Mouse (Mus musculus) hindbrain, embryonic 13.5 days (tissue): ENCODE data around the gene Dok3. TPM values are rescaled to one million over a fixed set of nuclear protein-coding genes. Genes with fewer than 3 reads are reported as not detected.

Experiments
- ATAC-seq: fragments of 200-750 bp; cut with Nextera tagmentation; 2 replicates; pipeline ENCODE4 v1.8.0; 2017; ENCODE audit warnings: moderate TSS enrichment; ENCODE audit not compliant: low FRiP score
- H3K27ac ChIP-seq: fragments of 300-500 bp; sonication (generic); 2 replicates; pipeline ENCODE4 v1.5.1; 2015; ENCODE audit warnings: inconsistent platforms, mild to moderate bottlenecking, moderate library complexity
- H3K27me3 ChIP-seq: fragments of 300-500 bp; sonication (generic); 2 replicates; pipeline ENCODE4 v1.6.1; 2015; ENCODE audit warnings: mild to moderate bottlenecking, inconsistent platforms
- H3K36me3 ChIP-seq: fragments of 300-500 bp; sonication (generic); 2 replicates; pipeline ENCODE4 v1.6.1; 2015; ENCODE audit warnings: mild to moderate bottlenecking, inconsistent platforms
- H3K4me1 ChIP-seq: fragments of 300-500 bp; sonication (generic); replicated peaks from 2 replicates; pipeline ENCODE4 v1.6.1; 2015; ENCODE audit warnings: inconsistent platforms
- H3K4me2 ChIP-seq: fragments of 300-500 bp; sonication (generic); 2 replicates; pipeline ENCODE4 v1.6.1; 2015; ENCODE audit warnings: inconsistent platforms, mild to moderate bottlenecking, moderate library complexity
- H3K4me3 ChIP-seq: fragments of 300-500 bp; sonication (generic); 2 replicates; pipeline ENCODE4 v1.5.1; 2015; ENCODE audit warnings: mild to moderate bottlenecking, inconsistent platforms
- H3K9ac ChIP-seq: fragments of 300-500 bp; sonication (generic); 2 replicates; pipeline ENCODE4 v1.6.1; 2015; ENCODE audit warnings: mild to moderate bottlenecking, inconsistent platforms
- H3K9me3 ChIP-seq: fragments of 300-500 bp; sonication (generic); 2 replicates; pipeline ENCODE4 v1.6.1; 2016; ENCODE audit warnings: inconsistent platforms
- WGBS: fragments of 180-500 bp; shearing (Covaris S2); methylation state at CpG from one replicate; pipeline ENCODE4 v1.1.7; 2015; 5-methylcytosine and 5-hydroxymethylcytosine counted together
- polyA plus RNA-seq: library from polyadenylated mRNA; unstranded; fragments of >200 nt; fragmentation: Nextera tagmentation; extraction: Ambion mirVana; gene quantifications from 2 replicates; pipeline ENCODE4 v1.2.1, GENCODE M21; 2015

The Dok3 gene
- polyA plus RNA-seq, 1 experiment from 2014 or later, result 4.1 TPM

GRCm38 (mm10) chr13:55498906-55499305 lies 30.2 kb downstream of the Dok3 start:
- no peak overlapping the region for H3K4me2 ChIP-seq
- no peaks in the 10 kb centered on the region for H3K27me3 ChIP-seq
- H3K27ac ChIP-seq, result no peak overlapping the region
- H3K36me3 ChIP-seq, result peaks cover 56% of the 10 kb centered on the region
- H3K9ac ChIP-seq, result no peak overlapping the region
- H3K4me3 ChIP-seq, result no peak overlapping the region
- 49% methylated on average over 11 of the region's 11 CpGs for WGBS
- ATAC-seq, result no peak
- peaks cover 35% of the 10 kb centered on the region for H3K4me1 ChIP-seq
- H3K9me3 ChIP-seq, result no peaks in the 10 kb centered on the region

- no peak overlapping the region for H3K27ac ChIP-seq
- no peak overlapping the region for H3K9ac ChIP-seq
- no peak overlapping the region for H3K4me2 ChIP-seq
- H3K36me3 ChIP-seq, result peaks cover 35% of the 10 kb centered on the region
- no peaks in the 10 kb centered on the region for H3K27me3 ChIP-seq
- no peak for ATAC-seq
- H3K9me3 ChIP-seq, result no peaks in the 10 kb centered on the region
- peaks cover 35% of the 10 kb centered on the region for H3K4me1 ChIP-seq
- WGBS, result 93% methylated on average over 6 of the region's 6 CpGs
- H3K4me3 ChIP-seq, result no peak overlapping the region
Measured at GRCm38 (mm10) chr13:55496661-55497060, 32.4 kb downstream of the Dok3 start.

GRCm38 (mm10) chr13:55495702-55496101 lies 33.4 kb downstream of the Dok3 start:
- H3K36me3 ChIP-seq, result peaks cover 26% of the 10 kb centered on the region
- no peaks in the 10 kb centered on the region for H3K9me3 ChIP-seq
- ATAC-seq, result no peak
- H3K4me3 ChIP-seq, result no peak overlapping the region
- H3K27me3 ChIP-seq, result 0 out of 2 replicates have a peak, but pooled peaks cover 4% of the 10 kb centered on the region
- peaks cover 35% of the 10 kb centered on the region for H3K4me1 ChIP-seq
- 18% methylated on average over 4 of the region's 4 CpGs for WGBS
- no peak overlapping the region for H3K9ac ChIP-seq
- H3K4me2 ChIP-seq, result 0 out of 2 replicates have a peak overlapping the region, but pooled peaks have one; percentile 9
- H3K27ac ChIP-seq, result peak overlapping the region; percentile 58

- Histone ChIP-seq H3K36me3 (peaks cover 20% of the 10 kb centered on the region), H3K4me3 (no peak overlapping the region), H3K4me1 (peaks cover 35% of the 10 kb centered on the region), H3K9ac (peak overlapping the region; percentile 24; the same call in 1 of the 2 replicates), H3K27me3 (0 out of 2 replicates have a peak, but pooled peaks cover 4% of the 10 kb centered on the region), H3K9me3 (no peaks in the 10 kb centered on the region), H3K27ac (no peak overlapping the region), H3K4me2 (no peak overlapping the region)
- 25% methylated on average over 18 of the region's 18 CpGs for WGBS
- peak; percentile 29 for ATAC-seq
Measured at GRCm38 (mm10) chr13:55494883-55495621, 34.0 kb downstream of the Dok3 start.

- Histone ChIP-seq H3K4me3 (no peak overlapping the region), H3K9me3 (no peaks in the 10 kb centered on the region), H3K4me1 (peaks cover 35% of the 10 kb centered on the region), H3K9ac (no peak overlapping the region; the same call in 1 of the 2 replicates), H3K4me2 (no peak overlapping the region), H3K27ac (no peak overlapping the region), H3K27me3 (0 out of 2 replicates have a peak, but pooled peaks cover 4% of the 10 kb centered on the region), H3K36me3 (peaks cover 16% of the 10 kb centered on the region)
- no peak for ATAC-seq
- 28% methylated on average over 2 of the region's 2 CpGs for WGBS
Measured at GRCm38 (mm10) chr13:55494257-55494656, 34.8 kb downstream of the Dok3 start.

- Histone ChIP-seq H3K4me2 (peak within 1 kb of the TSS; percentile 99), H3K27ac (peak within 1 kb of the TSS; percentile 100), H3K9ac (peak within 1 kb of the TSS; percentile 100), H3K4me3 (peak within 1 kb of the TSS; percentile 100), H3K36me3 (peaks cover 9% of the 10 kb centered on the region), H3K4me1 (peaks cover 47% of the 10 kb centered on the region), H3K9me3 (no peaks in the 10 kb centered on the region), H3K27me3 (0 out of 2 replicates have a peak, but pooled peaks cover 4% of the 10 kb centered on the region)
- 2% methylated on average over 42 of the region's 83 CpGs for WGBS
- peak; percentile 78 for ATAC-seq
Measured at GRCm38 (mm10) chr13:55487578-55488498, 41.3 kb downstream of the Dok3 start, which contains the start of gene Dbn1. Dbn1 (minus strand) TSS chr13:55488111.

GRCm38 (mm10) chr13:55486916-55487577 lies 42.0 kb downstream of the Dok3 start:
- Histone ChIP-seq H3K36me3 (peaks cover 17% of the 10 kb centered on the region), H3K4me3 (peak overlapping the region; percentile 100), H3K27me3 (0 out of 2 replicates have a peak, but pooled peaks cover 4% of the 10 kb centered on the region), H3K4me2 (peak overlapping the region; percentile 99), H3K9me3 (no peaks in the 10 kb centered on the region), H3K9ac (peak overlapping the region; percentile 100), H3K27ac (peak overlapping the region; percentile 100), H3K4me1 (peaks cover 55% of the 10 kb centered on the region)
- under 1% methylated on average over 24 of the region's 29 CpGs for WGBS
- ATAC-seq, result peak; percentile 44

- H3K27me3 ChIP-seq, result 0 out of 2 replicates have a peak, but pooled peaks cover 2% of the 10 kb centered on the region
- peak overlapping the region; percentile 100 for H3K27ac ChIP-seq
- no peak for ATAC-seq
- peaks cover 25% of the 10 kb centered on the region for H3K36me3 ChIP-seq
- H3K4me2 ChIP-seq, result peak overlapping the region; percentile 99
- peak overlapping the region; percentile 100 for H3K9ac ChIP-seq
- H3K4me1 ChIP-seq, result peaks cover 59% of the 10 kb centered on the region
- H3K9me3 ChIP-seq, result no peaks in the 10 kb centered on the region
- peak overlapping the region; percentile 100 for H3K4me3 ChIP-seq
- WGBS, result 24% methylated on average over 14 of the region's 14 CpGs
Measured at GRCm38 (mm10) chr13:55486029-55486794, 42.9 kb downstream of the Dok3 start.

- Histone ChIP-seq H3K9me3 (no peaks in the 10 kb centered on the region), H3K4me2 (peak overlapping the region; percentile 99), H3K36me3 (peaks cover 41% of the 10 kb centered on the region), H3K27me3 (no peaks in the 10 kb centered on the region), H3K9ac (peak overlapping the region; percentile 100), H3K4me1 (peaks cover 59% of the 10 kb centered on the region), H3K4me3 (peak overlapping the region; percentile 100), H3K27ac (peak overlapping the region; percentile 100)
- ATAC-seq, result no peak
- WGBS, result 9% methylated on average over 7 of the region's 7 CpGs
Measured at GRCm38 (mm10) chr13:55484520-55485088, 44.5 kb downstream of the Dok3 start.

- ATAC-seq, result peak; percentile 80
- H3K4me1 ChIP-seq, result peaks cover 59% of the 10 kb centered on the region
- 13% methylated on average over 15 of the region's 15 CpGs for WGBS
Measured at GRCm38 (mm10) chr13:55483593-55483992, 45.5 kb downstream of the Dok3 start.

GRCm38 (mm10) chr13:55483071-55483470 lies 46.0 kb downstream of the Dok3 start:
- H3K4me3 ChIP-seq, result peak overlapping the region; percentile 100
- H3K27me3 ChIP-seq, result no peaks in the 10 kb centered on the region
- no peak for ATAC-seq
- no peaks in the 10 kb centered on the region for H3K9me3 ChIP-seq
- peaks cover 56% of the 10 kb centered on the region for H3K36me3 ChIP-seq
- H3K9ac ChIP-seq, result peak overlapping the region; percentile 100
- WGBS, result 30% methylated on average over 9 of the region's 9 CpGs
- peaks cover 54% of the 10 kb centered on the region for H3K4me1 ChIP-seq
- peak overlapping the region; percentile 100 for H3K27ac ChIP-seq
- H3K4me2 ChIP-seq, result peak overlapping the region; percentile 99

More at GRCm38 (mm10) chr13:55483593-55483992, 45.5 kb downstream of the Dok3 start:
- H3K4me2 ChIP-seq, result peak overlapping the region; percentile 99
- peaks cover 51% of the 10 kb centered on the region for H3K36me3 ChIP-seq
- H3K27ac ChIP-seq, result peak overlapping the region; percentile 100
- H3K27me3 ChIP-seq, result no peaks in the 10 kb centered on the region
- peak overlapping the region; percentile 100 for H3K4me3 ChIP-seq
- H3K9me3 ChIP-seq, result no peaks in the 10 kb centered on the region
- peak overlapping the region; percentile 100 for H3K9ac ChIP-seq
